In the genomic region with DNA sequence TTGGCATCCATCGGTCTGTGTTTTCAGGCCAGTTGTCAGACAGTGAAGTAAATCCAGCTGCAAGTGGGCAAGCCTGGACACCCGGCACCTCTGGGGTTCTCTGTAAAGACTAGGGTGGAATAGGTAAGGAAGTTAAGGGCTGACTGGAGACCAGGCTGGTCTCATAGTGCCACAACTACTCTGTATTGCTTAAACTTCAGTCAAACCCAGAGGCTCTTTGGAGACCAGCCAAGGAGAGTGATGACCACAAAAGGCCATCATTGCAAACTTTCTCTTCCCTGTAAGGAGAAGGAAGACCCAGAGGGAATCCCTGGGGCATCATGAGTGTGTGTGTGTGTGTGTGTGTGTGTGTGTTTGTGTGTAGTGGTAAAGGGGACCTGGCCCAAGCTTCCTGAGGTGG, we compare ENCODE assay signal across 23 mouse cellular contexts. TPM values are rescaled to one million over a fixed set of nuclear protein-coding genes. Genes with fewer than 3 reads are reported as not detected.
DNase-seq lines count a peak whose midpoint lies in the region; ATAC-seq lines count a peak whose summit lies in the region.
"Had no signal": no experiment of that assay in that cellular context is flagged by ENCODE, and none has a peak within 500 bp of the region (broad histone marks: within the 10 kb centered on the region; RNA-seq: fewer than 3 reads in every experiment).

No protein-coding gene starts in this region.

- H3K9me3 ChIP-seq in intestine, embryonic 15.5 days, result no peaks in the 10 kb centered on the region
- no peaks in the 10 kb centered on the region for H3K9me3 ChIP-seq in intestine, embryonic 16.5 days (ENCODE audit: control insufficient read depth, low read length)
- H3K9me3 ChIP-seq: embryonic facial prominence, embryonic 12.5 days; forebrain, embryonic 15.5 days; heart, embryonic 10.5 days; hindbrain, embryonic 12.5 days had no signal

- H3K4me2 ChIP-seq in intestine, embryonic 15.5 days (replicated peaks), result no peak overlapping the region
- H3K4me2 ChIP-seq in intestine, embryonic 16.5 days (ENCODE audit: low read depth, low read length), result no peak overlapping the region
- H3K4me2 ChIP-seq: embryonic facial prominence, embryonic 12.5 days; forebrain, embryonic 15.5 days; hindbrain, embryonic 12.5 days had no signal

- no peaks in the 10 kb centered on the region for H3K36me3 ChIP-seq in intestine, embryonic 15.5 days
- H3K36me3 ChIP-seq in intestine, embryonic 16.5 days (ENCODE audit: control insufficient read depth, insufficient read depth, low read length), result no peaks in the 10 kb centered on the region
- H3K36me3 ChIP-seq: embryonic facial prominence, embryonic 12.5 days; forebrain, embryonic 15.5 days; heart, embryonic 10.5 days; hindbrain, embryonic 12.5 days had no signal

- ATAC-seq in intestine, embryonic 15.5 days, result no peak
- ATAC-seq in intestine, embryonic 16.5 days, result no peak
- ATAC-seq: activated CD4-positive, CD25-positive, alpha-beta regulatory T cell, adult 4 months; forebrain, embryonic 15.5 days; hindbrain, embryonic 16.5 days; inflammation-experienced regulatory T-cells, adult 6 months; Patski had no signal

- H3K27ac ChIP-seq in intestine, embryonic 15.5 days, result peak overlapping the region; percentile 7; the same call in 1 of the 2 replicates
- H3K27ac ChIP-seq in intestine, embryonic 16.5 days (ENCODE audit: low read length), result no peak overlapping the region
- H3K27ac ChIP-seq: embryonic facial prominence, embryonic 12.5 days; forebrain, embryonic 15.5 days; heart, embryonic 10.5 days; hindbrain, embryonic 12.5 days had no signal

- peaks cover 7% of the 10 kb centered on the region; the same call in 1 of the 2 replicates for H3K4me1 ChIP-seq in intestine, embryonic 15.5 days (replicated peaks)
- peaks cover 7% of the 10 kb centered on the region for H3K4me1 ChIP-seq in intestine, embryonic 16.5 days (ENCODE audit: control insufficient read depth, insufficient read depth, low read length)
- H3K4me1 ChIP-seq: embryonic facial prominence, embryonic 12.5 days; forebrain, embryonic 15.5 days; hindbrain, embryonic 12.5 days had no signal

- H3K9ac ChIP-seq in intestine, embryonic 15.5 days, result no peak overlapping the region
- no peak overlapping the region for H3K9ac ChIP-seq in intestine, embryonic 16.5 days (ENCODE audit: low read depth, low read length)
- H3K9ac ChIP-seq: embryonic facial prominence, embryonic 12.5 days; forebrain, embryonic 15.5 days; hindbrain, embryonic 12.5 days had no signal

- DNase-seq in 416B (ENCODE audit: low read depth), result peak; percentile 29
- peak; percentile 53 for DNase-seq in adipocyte (ENCODE audit: low spot score)
- DNase-seq in right cerebral cortex, adult 18-20 months, result no peak
- no peak for DNase-seq in layer of hippocampus, adult 9-10 months (ENCODE audit: low spot score)
- DNase-seq: adrenal gland, postnatal 25 days; cerebellum, adult 11 months; cerebellum, adult 9-10 months; cerebellum, postnatal 25 days; gastrocnemius, postnatal 36 days; heart, adult 18-20 months; heart, postnatal 10 days; heart, postnatal 4 days had no signal

- H3K4me3 ChIP-seq in intestine, embryonic 15.5 days (replicated peaks), result no peak overlapping the region
- no peak overlapping the region for H3K4me3 ChIP-seq in intestine, embryonic 16.5 days (ENCODE audit: low read length)
- H3K4me3 ChIP-seq: embryonic facial prominence, embryonic 12.5 days; forebrain, embryonic 15.5 days; heart, embryonic 10.5 days; hindbrain, embryonic 12.5 days had no signal

- H3K27me3 ChIP-seq in intestine, embryonic 15.5 days (replicated peaks), result no peaks in the 10 kb centered on the region
- H3K27me3 ChIP-seq in intestine, embryonic 16.5 days (replicated peaks; ENCODE audit: control insufficient read depth, insufficient read depth, low read length), result no peaks in the 10 kb centered on the region
- H3K27me3 ChIP-seq: embryonic facial prominence, embryonic 12.5 days; forebrain, embryonic 15.5 days; hindbrain, embryonic 12.5 days; Patski had no signal

- whole genome bisulfite sequencing in intestine, embryonic 15.5 days, result 88% methylated on average over 2 of the region's 2 CpGs
- whole genome bisulfite sequencing in intestine, embryonic 16.5 days, result 79% methylated on average over 2 of the region's 2 CpGs

RNA-seq across cellular contexts. Expression of a gene that starts 11.4 kb away (rescaled TPM):
- 1.7 and 2.5 TPM in 2 replicates for polyA plus RNA-seq in intestine, embryonic 15.5 days (2015; fragmentation: Nextera tagmentation; extraction: Ambion mirVana)
- polyA plus RNA-seq in intestine, embryonic 16.5 days (2015; fragmentation: Nextera tagmentation; extraction: Ambion mirVana), result 1.3 and 2.4 TPM in 2 replicates
- polyA plus RNA-seq: activated CD4-positive, CD25-positive, alpha-beta regulatory T cell, adult 4 months; forebrain, embryonic 15.5 days; heart, embryonic 14.5 days; hindbrain, embryonic 16.5 days; Patski had no signal

Comparison
In these comparisons a context has a peak if more than half of its experiments do, and no peak if none do; other contexts are left out.
1. DNase-seq: peak in 416B (single experiment) and adipocyte (single experiment); none in right cerebral cortex, adult 18-20 months (single experiment) and layer of hippocampus, adult 9-10 months (single experiment).